Mouse (Mus musculus) olfactory bulb, adult 2 months (tissue): ENCODE measurements around the gene Abi3. TPM values are rescaled to one million over a fixed set of nuclear protein-coding genes. Genes with fewer than 3 reads are reported as not detected.

Source experiments
- H3K27ac ChIP-seq: fragments of 200-500 bp; 2 replicates; pipeline ENCODE4 v1.5.1; 2012; ENCODE audit warnings: low read depth, low read length; ENCODE audit not compliant: insufficient read depth
- H3K4me1 ChIP-seq: fragments of 200-500 bp; 2 replicates; pipeline ENCODE4 v1.6.1; 2012; ENCODE audit warnings: low read length; ENCODE audit not compliant: control insufficient read depth, insufficient read depth
- H3K4me3 ChIP-seq: fragments of 200-500 bp; 2 replicates; pipeline ENCODE4 v1.5.1; 2012; ENCODE audit warnings: mild to moderate bottlenecking, low read depth, low read length, moderate library complexity; ENCODE audit not compliant: insufficient read depth
- CTCF ChIP-seq: fragments of 200-500 bp; IDR thresholded peaks from 2 replicates; pipeline ENCODE4 v1.5.1; 2012; ENCODE audit warnings: low read depth, mild to moderate bottlenecking, low read length, moderate library complexity; ENCODE audit not compliant: insufficient read depth
- POLR2A ChIP-seq: fragments of 200-500 bp; IDR thresholded peaks from 2 replicates; pipeline ENCODE4 v1.6.1; 2012; ENCODE audit warnings: mild to moderate bottlenecking, low read depth, low read length, moderate library complexity; ENCODE audit not compliant: insufficient read depth
- WGBS: fragments of 180-500 bp; shearing (Covaris S2); methylation state at CpG from one replicate; pipeline ENCODE4 v1.1.7; 2018; 5-methylcytosine and 5-hydroxymethylcytosine counted together
- polyA plus RNA-seq: library from polyadenylated mRNA; stranded (reverse); fragments of >200 nt; gene quantifications from 2 replicates; pipeline ENCODE4 v1.2.4, GENCODE M21; 2012; ENCODE audit warnings: low replicate concordance; ENCODE audit not compliant: missing spikeins, insufficient read depth, insufficient read length

Abi3 gene
- polyA plus RNA-seq, 1 experiment = not detected

DNA sequence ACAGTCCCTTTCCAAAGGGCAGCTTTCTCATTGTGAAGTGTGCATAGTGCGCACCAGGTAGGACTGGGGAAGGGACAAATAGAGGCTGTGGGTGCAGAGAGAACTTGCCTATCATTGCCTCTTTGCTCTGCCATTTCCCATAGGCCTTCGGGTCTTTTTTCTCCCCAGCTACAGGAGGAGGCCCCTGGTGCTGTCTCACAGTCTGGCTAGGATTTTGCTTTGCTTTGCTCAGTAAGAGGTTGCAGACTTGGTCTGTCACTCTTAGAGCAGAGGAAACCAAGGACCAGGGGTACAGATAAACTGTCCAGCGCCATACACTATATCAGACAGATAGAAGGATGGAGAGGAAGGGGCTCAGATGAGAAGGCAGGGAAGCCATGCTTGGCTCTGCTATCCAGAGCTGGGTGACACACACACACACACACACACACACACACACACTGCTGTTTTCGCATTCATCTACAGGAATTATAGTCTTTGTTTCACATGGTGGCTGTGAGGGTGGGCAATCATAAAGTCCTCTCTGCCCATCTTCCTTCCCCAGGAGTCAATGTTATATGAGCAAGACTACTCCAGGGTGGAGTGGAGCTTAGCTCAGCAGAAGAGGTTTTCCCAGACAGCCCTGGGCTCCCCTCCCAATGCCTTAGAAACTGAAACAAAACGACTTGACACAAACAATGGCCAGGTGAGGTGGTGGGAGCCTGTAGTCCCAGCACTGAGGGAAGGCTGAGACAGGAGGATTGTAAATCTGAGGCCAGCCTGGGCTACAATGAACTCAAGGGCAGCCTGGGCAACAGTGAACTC is 1.4 kb downstream of the Abi3 start:
- TF ChIP-seq CTCF = no peak
- no peak for TF ChIP-seq POLR2A
- no peak overlapping the region for H3K27ac ChIP-seq
- H3K4me3 ChIP-seq = peak overlapping the region; percentile 25
- H3K4me1 ChIP-seq = peaks cover 23% of the 10 kb centered on the region
- 79% methylated on average over 5 of the region's 5 CpGs for WGBS

DNA sequence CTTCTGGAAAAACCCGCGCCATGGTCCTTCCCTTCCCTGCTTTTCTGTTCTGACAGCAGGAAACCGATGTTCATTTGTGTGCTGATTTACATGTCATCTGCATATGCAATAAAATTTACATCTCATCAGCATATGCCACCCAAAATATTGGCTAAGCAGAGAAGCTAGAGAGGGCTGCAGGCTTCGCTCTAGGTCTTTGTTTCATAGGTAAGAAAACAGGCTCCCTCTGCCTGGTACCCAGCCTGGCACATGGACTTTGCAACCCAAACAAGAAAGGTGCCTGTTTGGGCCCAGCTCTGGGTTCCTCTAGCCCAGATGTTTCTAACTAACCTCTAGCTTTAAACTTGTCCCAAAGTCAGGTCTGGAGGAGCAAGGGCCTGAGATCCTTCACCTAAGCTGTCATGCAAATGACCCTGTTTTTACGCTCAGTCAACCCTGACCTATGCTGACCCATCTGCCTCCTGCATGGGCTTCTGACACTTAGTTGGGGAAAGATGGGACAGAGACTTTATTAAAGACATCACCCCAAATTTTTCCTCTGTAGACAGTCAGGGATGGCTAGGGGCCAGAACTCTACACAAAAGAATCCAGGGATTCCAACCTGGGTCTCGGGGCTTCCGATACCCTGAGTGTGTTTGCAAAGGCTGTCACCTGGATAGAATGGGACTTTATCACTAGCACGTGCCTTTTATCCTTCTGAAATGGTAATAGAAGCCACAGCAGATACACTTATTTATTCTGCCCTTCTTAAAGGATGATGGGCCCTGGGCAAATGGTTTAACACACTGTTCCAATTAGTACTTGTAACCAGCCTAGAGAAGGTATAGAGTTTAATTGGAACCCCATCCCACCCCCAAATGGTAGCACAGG is 3.0 kb downstream of the Abi3 start:
- no peak overlapping the region for H3K4me3 ChIP-seq
- TF ChIP-seq CTCF (no peak), POLR2A (no peak)
- peaks cover 29% of the 10 kb centered on the region for H3K4me1 ChIP-seq
- H3K27ac ChIP-seq = no peak overlapping the region
- WGBS = 85% methylated on average over 8 of the region's 8 CpGs

DNA sequence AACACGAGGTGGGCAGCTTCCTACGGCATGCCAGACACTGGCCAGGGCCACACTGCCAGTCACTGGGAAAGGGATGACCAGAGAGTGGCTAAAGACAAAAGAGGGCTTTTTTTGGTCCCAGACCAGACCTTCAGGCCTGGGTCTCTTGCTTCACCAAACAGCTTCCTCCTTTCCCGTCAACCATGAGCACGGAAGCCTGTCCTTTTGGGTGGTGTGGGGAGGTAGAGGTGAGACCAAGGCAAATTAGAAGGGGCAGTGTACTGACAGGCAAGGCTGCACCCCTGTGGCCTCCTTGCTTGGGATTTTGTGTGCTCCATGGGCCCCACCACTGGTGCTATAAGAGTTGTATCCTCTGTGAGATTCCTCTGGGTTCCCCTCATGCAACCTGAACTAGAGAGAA is 3.7 kb downstream of the Abi3 start:
- 76% methylated on average over 4 of the region's 4 CpGs for WGBS

DNA sequence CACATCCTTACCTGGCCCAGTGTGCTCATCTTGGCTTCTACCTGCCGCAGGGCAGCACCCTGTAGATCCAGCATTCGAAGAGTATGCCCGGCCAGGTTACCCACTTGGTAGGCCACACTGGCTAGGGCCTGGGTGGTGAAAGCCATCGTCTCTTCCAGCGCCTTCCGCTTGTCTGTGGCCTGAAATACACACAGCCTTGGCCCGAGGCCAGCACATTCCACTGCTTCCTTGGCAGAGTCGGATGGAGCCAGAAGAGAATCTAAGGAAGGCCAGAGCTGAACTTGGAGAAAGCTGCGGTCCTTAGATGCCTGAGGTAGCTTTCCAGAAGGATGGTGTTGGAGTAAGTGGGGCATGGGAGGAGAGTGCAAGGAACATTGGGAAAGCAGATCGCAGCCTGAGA is 5.2 kb downstream of the Abi3 start, which contains the start of gene Gngt2:
Gngt2 (plus strand) TSS at position 158 of the 400 bp plus-strand sequence.
- TF ChIP-seq POLR2A (no peak), CTCF (0 out of 2 replicates have a peak, but pooled peaks have one; percentile 1)
- no peak within 1 kb of the TSS for H3K27ac ChIP-seq
- peaks cover 25% of the 10 kb centered on the region for H3K4me1 ChIP-seq
- WGBS = 60% methylated on average over 10 of the region's 10 CpGs
- H3K4me3 ChIP-seq = no peak within 1 kb of the TSS

More for the DNA sequence above, 3.7 kb downstream of the Abi3 start:
- TF ChIP-seq POLR2A (no peak), CTCF (no peak)
- no peak overlapping the region for H3K4me3 ChIP-seq
- H3K27ac ChIP-seq = no peak overlapping the region
- peaks cover 34% of the 10 kb centered on the region for H3K4me1 ChIP-seq

DNA sequence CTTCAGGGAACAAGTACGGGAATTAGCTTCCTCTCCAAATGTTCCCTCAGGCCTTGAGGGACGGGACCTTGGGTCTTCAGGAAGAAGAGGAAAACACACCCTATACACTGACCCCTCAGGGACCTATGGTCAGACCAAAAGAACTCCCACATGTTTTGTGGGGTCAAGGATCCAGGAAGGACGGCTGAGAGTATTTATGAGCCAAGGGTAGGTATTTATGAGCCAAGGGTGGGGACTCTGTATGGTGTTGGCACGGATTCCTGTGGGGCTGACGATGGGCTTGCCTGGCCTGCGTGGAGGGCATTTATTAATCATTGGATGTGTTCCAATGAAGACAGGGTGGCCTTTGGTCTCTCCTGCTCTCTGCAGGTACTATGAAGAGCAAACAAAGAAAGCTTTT is 5.8 kb downstream of the Abi3 start:
- Histone ChIP-seq H3K27ac (no peak overlapping the region), H3K4me1 (peaks cover 22% of the 10 kb centered on the region), H3K4me3 (no peak overlapping the region)
- no peak for TF ChIP-seq POLR2A
- TF ChIP-seq CTCF = no peak
- WGBS = 64% methylated on average over 6 of the region's 6 CpGs

DNA sequence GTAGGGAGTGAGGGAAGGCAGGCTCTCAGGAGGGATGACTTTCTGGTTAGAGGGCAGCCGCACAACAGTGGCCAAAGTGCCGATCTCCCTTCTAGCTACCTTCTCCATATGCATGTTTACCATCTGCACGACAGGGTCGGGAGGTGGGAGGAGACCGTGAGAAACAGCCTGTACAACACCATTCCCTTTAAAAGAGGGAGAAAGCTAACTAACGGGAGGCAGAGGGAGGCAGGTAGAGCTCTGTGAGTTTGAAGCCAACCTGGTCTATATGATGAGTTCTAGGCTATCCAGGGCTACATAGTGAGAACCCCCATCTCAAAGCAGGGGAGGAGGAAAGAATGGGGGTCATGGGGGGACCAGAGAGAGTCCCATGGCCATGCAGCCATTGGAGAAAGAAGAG is 6.4 kb downstream of the Abi3 start:
- WGBS = 58% methylated on average over 6 of the region's 6 CpGs
- Histone ChIP-seq H3K4me3 (no peak overlapping the region), H3K27ac (no peak overlapping the region), H3K4me1 (peaks cover 22% of the 10 kb centered on the region)
- TF ChIP-seq CTCF = no peak
- TF ChIP-seq POLR2A = no peak

DNA sequence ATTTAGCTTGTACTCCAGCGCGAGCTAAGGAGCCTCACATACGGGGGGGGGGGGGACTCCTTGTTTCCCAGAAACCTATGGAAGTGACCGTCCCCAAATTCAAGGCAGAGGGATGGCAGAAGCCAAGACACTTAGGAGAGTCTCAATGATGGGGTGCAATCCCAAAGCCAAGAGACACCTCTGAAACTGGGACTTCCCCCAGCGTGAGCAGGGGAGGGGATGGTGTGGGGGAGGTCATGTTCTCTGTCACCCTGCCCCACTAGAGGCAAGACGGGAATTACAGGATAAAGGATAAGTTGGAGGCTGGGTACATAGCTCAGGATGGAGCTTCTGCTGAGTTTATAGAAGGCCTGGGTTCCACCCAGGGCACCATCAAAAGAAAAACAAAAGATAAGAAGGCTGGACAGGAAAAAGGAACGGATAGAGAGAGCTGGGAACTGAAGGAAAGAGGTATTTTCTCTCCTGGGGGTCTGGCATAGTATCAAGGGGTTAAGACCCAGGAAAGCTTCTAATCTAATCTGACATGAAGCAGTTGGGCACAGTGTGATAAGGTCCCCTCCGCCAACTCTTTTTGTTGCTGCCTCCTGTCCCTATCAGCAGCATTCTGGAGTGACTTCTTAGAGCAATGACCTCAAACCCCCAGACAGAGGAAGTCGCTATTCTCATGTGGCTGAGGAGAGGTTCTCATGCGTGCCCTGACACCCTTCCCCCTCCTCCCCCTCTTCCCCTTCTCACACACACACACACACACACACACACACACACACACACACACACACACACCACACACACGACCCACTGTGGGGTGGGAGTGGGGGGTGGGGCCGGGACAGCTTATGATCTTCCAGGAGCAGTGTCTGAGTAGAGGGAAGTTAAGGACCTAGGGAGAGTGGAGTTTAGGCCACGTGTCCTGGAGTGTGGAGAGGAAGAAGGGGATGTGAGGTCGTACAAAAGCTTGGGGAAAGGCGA is 7.2 kb downstream of the Abi3 start:
- H3K27ac ChIP-seq = no peak overlapping the region
- H3K4me3 ChIP-seq = no peak overlapping the region
- TF ChIP-seq POLR2A (no peak), CTCF (no peak)
- peaks cover 30% of the 10 kb centered on the region for H3K4me1 ChIP-seq
- 51% methylated on average over 15 of the region's 15 CpGs for WGBS

DNA sequence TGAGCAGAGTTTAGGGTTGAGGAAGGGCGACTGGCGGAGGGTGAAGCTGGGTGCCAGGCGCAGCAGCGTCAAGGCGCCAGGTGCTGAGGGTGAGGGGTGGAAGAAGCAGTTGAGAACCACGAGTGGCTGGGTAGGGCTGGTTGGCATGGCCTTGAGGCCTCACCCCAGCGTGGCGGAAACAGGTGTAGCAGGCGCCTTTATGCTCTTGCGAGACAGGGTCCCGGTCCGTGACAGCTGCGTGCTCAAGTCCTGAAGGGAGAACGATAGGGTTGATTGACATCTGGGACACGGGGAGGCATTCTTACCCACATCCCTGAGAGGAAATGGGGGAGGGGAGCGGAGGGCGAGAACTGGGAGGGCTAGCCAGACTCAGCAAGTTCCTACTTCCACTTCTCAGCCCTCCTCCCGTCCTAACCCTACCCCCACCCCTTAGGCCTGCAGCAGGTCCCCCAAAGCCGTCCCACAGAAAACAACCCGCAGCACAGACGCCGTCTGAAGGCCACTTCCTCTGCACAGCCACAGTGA is 8.1 kb downstream of the Abi3 start:
- TF ChIP-seq CTCF (no peak), POLR2A (no peak)
- no peak overlapping the region for H3K27ac ChIP-seq
- H3K4me3 ChIP-seq = no peak overlapping the region
- H3K4me1 ChIP-seq = peaks cover 30% of the 10 kb centered on the region
- WGBS = 19% methylated on average over 22 of the region's 22 CpGs
